Mouse (Mus musculus) Muller cell, postnatal 12 days (primary cell): ENCODE data around the gene A030005K14Rik.

Source experiments
- DNase-seq: peaks from one replicate; pipeline ENCODE4 v3.0.0-alpha.2; 2015; ENCODE audit errors: inconsistent ontology term

Gene A030005K14Rik

DNA sequence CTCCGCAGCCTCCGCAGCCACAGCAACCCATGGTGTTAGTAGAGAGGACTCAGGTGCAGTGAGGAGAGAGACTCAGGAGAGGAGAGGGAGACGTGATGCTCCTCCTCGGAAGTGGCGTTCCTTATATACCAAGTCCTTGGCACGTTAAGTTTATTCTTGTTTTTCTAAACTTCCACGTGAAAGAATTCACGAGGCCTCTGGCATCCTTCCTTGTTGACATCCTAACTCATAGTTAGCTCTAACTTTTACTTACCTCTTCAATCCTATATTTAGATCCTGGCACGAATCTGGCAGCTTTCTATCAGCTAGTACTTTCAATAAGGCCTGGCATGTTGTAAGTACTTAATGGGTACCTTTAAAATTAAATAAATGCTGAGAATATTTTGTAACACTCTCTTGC is at the start of gene A030005K14Rik:
Gene A030005K14Rik (minus strand): TSS at position 101 of the 400 bp plus-strand sequence.
- DNase-seq = no peak

DNA sequence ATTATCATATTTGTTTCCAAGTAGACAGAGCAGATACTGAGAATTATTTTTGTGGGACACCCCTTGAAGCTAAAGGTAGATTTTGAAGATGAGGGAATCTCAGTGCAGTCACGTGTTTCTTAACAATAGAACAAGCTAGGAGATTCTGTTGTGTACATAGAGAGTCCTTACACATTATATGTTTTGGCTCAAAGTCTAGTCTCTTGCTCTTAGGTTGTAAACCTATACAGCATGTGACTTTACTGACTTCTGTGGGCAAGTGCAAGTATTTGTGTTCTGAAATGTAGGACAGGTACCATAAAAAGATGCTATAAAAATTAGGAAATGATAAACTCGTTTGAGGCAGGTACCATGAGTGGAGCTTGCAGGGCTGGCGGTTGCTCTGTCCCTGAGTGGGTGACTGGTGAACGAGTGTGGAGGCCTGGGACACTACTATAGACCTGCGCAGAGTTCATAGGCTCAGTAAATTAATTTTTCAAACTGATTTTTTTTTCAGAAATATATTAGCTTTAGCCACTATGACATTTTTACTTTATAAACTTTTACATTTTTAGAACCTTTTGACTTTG is 48.3 kb upstream of the A030005K14Rik start:
- no peak for DNase-seq

DNA sequence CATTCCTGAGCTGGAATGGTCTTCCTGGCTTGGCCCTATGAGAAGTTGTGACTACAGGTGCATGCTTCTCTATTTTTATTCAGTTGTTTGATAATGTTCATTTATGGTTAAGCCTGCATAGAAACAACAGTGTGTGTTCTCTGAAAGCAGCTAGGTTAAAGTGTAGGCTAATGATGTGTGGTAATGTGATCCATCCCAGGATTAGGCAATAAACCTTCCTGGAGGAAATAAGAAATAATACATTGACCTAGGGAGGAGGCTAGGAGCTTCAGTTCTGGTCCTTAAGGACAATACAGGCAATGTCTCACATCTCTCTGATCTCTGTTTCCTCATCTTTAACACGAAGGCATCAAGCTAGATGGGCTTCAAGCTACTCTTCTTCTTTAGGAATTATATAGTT is 46.3 kb upstream of the A030005K14Rik start:
- DNase-seq = no peak

DNA sequence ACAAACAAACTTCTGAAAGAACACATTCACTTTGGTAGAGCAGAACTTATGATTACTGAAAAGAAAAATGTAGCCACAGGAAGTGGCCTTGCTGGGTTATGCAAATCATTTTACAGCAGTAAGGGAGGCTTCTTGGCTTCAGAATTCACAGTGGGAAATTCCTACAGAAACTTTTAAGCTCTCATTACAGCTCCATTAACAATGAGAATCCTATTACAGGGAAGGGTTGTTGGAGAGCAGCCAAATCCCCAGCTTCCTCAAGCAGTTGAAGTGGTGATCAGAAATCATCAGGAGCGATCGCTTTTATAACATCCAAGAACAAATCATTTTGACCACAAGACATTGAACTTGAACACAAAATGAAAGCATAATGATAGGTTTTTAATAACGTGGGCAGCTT is 42.7 kb upstream of the A030005K14Rik start:
- peak; percentile 88 for DNase-seq

DNA sequence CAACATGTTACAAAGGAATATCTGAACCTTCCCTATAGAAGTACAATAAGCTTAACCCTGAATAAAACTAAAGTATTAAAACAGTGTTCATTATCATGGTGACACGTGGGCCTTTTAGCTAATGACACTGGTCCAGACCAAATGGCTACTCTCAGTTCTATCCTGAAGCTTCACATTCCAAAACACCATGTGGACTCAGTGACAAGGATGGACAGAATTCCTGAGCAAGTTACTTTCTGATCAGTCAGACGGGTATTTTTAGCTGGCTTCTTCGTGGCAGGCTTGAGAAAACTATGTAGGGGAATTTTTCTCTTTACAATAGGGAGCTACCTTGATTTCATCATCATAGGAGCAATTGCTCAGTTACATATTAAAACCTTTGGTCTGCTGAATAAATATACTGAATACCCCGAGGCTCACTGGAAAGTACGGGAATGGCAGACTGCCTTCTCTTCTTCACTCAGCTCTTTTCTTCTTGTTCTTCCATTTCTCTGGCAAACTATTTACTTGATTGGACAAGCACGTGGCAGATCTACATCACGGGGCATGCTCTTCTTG is 40.5 kb upstream of the A030005K14Rik start:
- DNase-seq = peak; percentile 83

DNA sequence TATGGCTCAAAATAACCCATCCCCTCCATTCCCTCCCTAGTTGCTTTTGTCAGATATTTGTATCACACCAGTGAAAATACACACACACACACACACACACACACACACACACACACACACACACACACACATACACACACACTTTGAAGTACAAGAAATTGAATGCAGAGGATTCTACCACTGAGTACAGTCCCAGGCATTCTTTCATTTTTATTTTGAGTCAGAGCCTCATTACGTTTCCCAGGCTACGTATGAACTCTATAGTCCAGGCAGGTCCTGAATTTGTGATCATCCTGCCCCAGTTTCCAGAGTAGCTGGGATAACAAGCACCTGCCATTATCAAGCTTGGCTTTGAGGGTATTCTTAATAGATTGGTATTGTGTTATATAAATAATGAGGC is 40.0 kb upstream of the A030005K14Rik start:
- DNase-seq = no peak

DNA sequence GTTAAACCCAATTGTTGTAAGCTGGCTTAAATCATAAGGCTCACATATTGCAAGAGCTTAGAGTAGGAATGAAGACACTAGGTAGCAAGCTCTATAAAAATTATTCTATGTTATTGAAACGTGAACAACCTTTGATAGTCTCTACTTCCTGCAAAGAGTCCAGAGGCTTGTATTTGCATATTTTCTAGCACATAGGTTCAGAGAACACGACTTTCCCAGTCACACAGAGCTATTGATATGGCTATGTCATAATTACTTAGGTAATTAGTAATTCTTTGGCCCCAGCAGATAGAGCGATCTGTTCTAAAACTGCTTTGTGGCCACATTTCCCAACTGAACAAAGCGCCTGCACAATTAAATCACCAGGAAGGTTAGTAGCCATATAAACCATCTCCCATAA is 37.8 kb upstream of the A030005K14Rik start:
- no peak for DNase-seq

DNA sequence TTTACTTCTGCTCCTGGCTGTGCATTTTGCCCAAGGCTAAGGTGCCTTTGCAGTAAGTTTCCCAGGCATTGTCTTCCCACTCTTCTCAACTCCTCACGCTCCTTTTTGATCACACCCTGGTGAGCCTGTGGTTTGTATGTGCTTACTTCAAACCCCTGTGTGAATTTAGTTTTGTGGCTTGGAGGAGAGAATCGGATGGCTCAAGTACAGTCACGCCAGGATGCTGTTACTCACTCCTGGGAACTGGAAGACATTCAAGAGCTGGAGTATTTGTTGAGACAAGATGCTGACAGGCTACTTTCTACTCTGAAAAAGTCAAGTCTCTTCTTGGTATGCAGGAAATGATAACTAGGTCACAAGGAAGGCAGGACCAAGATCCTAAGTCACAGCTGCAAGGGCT is 32.1 kb upstream of the A030005K14Rik start:
- DNase-seq = no peak

DNA sequence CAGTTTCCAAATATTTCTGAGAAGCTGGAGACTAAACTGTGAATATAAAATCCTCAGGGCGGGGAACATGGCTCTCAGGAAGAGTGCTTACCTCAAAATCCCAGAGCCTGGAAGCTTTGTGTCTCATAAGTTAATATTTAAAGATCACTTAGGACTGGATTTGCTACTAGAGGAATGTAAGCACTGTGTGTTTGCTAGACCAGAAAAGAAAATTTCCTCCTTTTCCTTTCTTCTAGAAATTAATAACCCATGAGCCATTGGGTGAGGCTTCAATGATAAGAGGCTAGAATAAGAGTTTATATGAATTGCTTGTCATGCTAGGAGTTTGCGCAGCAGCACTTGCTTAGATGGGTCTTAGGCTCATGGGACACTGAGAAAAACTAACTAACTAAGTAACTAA is 25.6 kb upstream of the A030005K14Rik start:
- no peak for DNase-seq

DNA sequence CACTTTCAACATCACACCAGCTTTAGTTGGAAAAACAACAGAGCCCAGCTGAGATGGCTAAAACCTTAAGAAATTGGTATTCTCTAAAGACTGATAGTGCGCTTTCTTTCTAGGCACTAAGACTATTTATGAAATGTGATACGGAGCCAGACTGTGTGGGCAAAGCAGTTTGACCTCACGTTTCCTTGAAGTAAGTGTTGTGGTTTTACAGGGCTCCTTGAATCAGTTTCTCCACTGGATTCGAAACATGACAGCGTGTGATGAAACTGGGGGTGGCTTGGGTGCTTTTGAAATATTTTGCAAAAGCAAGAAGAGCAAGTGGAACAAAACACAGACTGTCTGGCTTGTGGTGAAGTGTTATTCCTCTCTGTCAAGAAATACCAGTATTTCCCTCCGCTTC is 17.8 kb upstream of the A030005K14Rik start:
- no peak for DNase-seq

DNA sequence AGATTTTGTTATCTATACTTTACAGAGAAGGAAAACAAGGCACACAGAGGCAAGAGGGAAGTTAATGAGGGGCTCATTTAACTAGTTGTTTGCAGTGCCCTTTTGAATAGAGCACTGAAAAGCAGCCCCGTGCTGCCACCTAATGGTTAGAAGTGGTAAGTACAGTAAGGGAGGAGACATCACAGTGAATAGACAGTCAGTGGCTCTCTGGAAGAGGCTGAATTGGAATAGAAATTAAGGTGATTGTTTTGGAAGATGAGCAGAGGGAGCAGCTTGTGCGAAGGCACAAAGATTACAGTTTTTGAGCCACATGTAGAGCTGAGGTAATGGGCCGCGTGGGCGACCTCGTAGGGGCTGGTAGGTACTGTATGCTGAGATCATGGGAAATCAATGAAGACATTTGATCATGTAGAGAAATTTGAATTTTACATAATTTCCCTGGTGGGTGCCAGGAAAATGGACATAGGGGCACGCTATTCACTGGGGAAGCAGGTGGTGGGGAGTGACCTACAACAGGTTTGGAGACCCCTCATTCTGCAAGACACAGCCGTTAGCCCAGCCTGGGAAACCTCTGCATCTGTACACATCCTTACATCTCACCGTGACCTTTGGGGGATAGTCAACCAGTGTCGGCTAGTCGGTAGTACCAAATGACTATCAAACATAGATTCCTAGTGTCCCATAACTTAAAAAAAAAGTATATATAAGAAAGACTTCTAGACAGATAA is 17.2 kb upstream of the A030005K14Rik start:
- DNase-seq = no peak

DNA sequence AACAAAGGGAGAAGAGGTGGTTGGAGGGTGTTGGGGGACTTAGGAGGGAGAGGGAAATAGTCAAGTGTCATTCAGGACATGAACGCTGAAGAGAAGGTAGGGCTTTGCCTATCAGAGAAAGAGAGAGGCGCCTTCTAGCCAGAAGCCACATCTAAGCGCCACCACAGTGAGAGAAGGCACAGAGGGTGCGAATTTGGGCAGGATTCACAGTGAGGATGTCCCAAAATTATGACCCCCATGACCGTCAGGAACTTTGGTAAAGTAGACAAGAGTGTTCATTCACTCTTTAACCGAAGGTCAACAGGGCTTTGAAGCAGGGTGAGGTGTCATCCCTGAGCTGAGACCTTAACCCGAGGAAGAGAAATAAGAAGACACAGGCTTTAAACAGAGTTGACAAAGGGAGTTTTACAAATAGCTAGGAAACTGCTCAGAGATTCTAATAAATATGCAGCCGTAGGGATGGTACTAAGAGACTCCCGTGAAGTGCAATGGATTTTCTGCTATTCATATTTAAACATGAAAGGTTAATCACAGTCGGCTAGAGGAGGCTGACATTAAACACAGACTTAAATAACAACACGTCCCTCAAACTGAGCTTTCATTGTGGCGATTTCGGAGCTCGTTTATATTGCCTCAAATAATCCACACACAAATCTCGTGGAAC is 16.5 kb upstream of the A030005K14Rik start:
- DNase-seq = peak; percentile 40

DNA sequence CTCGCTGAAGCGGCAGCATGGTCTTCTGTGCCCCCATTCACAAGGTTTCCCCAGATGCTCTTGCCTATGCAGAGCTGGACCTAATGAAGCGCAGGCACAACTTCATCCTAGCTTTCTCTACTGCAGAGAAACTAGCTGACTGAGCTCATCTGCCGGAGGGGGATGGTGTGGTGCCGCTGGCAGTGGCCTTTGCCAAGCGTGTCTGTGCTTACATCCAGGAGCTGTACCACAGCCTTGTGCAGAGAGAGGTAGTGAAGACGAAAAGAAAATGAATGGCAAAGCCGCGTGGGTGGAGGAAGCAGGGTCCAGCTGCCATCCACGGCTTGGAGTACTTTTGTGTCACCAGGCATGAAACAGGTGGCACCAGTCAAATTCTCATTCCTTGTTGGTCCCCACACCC is 8.0 kb upstream of the A030005K14Rik start:
- DNase-seq = no peak

DNA sequence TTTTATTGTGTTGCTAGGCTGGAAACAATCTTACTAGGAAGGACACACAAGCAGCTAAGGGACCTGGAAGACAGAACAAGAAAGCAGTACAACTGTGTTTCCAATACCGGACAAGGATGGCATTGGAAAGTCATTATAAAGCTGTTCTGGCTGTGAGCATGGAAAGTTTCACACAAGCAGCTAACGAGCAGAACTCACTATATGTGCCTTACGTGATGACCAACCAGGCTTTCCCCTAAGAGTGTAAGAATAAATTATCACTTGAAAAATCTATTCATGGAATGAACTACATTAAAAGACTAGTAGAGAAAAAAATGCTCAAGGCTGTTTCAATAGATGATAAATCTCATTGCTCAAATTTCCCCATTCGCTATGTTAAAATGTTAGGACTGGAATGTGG is 7.4 kb upstream of the A030005K14Rik start:
- no peak for DNase-seq

DNA sequence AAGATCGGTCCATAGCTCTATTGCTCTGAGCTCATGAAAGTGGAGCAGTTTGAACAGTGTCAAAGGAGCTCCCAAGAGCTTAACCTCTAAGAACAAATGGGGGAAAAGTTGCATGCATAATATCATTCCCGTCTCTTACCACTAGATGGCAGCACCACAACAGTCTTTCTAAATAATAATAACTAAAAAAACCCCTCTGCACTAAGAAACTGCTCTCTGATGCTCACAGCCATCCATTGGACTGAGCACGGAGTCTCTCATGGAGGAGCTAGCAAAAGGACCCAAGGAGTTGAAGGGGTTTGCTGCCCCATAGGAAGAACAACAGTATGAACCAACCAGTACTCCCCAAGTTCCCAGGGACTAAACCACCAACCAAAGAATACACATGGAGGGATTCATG is 5.7 kb upstream of the A030005K14Rik start:
- DNase-seq = peak; percentile 31

DNA sequence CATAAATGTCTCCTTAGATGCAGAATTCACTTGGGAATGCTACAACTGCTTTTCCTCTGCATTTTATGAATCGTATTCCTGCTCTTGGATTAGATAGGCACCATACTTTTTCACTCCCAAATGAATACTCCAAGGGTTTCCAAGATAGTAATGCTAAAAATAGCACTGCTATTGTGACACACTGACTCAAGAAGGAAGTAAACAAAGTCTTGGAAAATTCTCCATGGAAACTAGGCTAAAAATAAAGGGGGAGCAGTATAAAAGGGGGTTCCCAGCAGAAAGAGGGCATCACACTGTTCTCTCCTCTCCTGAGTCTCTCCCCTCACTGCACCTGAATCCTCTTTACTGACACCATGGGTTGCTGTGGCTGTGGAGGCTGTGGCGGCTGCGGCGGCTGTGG is 1.5 kb upstream of the A030005K14Rik start, which contains the start of gene Krtap28-13:
Gene Krtap28-13 (plus strand): TSS at position 288 of the 400 bp plus-strand sequence.
- DNase-seq = no peak

DNA sequence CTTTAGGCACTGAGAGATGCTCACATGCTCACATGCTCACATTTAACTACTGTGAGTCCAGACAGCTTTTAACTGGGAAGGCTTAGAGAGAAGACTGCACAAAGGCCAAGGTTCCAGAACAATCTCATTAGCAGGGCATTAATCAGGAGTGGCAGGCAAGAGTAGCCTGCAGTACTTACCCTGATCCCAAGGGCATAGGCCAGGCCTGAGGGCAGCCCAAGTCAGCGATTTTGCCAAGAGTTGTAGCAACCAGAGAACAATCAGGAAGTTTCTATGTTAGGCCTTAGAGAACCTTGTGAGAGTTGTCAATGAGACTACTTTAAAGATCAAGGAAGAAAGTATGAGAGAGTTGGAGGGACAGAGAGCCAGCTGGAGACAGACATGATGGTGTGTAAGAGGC is 697 bp downstream of the A030005K14Rik start:
- no peak for DNase-seq

DNA sequence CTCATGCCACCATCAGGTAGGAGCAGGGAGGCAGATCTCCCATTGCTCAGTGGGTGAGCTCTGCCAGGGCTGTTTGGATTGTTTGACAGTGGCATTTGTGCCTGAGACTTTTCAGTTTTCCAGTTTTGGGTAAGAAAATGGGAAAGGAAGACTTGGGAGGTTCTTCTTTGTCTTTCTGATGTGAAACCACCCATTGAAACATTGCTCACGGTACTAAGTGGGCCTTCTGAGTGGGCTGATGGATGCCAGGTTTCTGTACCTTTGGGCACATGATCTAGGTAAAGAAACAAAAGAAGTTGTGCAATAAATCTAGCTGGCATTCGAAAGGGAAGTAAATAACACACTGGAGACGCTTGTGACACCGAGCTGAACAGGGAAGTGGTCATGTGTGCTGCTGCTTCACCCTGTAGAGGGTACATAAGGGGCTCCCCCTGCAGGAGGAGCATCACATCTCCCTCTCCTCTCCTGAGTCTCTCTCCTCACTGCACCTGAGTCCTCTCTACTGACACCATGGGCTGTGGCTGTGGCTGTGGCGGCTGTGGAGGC is 14.2 kb downstream of the A030005K14Rik start, which contains the start of gene Gm47969:
Gene Gm47969 (plus strand): TSS at position 51 of the 546 bp plus-strand sequence.
- DNase-seq = no peak

DNA sequence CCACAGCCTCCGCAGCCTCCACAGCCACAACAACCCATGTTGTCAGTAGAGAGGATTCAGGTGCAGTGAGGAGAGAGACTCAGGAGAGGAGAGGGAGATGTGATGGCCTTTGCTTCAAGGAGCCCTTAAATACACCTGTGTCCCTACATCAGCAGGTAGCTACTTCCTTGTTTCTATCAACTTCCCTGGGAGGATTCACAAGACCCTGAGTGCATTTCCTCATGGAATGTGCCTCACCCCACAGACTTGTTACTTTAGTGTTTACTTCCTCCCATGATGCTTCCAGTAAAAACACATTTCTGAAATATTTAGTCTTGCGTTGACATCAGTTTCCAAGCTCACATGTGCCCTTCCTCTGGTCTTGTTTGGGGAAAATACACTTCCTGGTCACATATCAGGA is 16.8 kb downstream of the A030005K14Rik start, which contains the start of gene Krtap28-10:
Gene Krtap28-10 (minus strand): TSS at position 101 of the 400 bp plus-strand sequence.
- DNase-seq = no peak

DNA sequence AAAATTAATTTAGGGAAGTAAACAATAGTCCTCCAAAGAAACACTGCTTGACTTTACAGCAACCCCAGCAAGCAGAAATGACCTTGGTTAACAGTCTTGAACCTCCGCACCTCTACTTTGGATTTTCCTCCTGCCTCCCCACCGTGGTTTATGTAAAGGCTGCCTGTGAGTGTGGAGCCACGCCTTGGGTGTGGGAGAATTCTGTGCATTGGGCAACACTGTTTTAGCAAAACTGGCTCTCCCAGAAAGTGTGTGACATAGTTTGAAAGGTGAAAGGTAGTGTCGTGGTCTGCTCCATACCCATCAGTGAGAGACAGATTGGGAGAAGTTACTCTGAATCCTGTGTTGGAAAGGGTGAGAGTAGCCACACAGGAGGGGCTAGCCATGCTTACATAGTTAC is 20.1 kb downstream of the A030005K14Rik start:
- no peak for DNase-seq

DNA sequence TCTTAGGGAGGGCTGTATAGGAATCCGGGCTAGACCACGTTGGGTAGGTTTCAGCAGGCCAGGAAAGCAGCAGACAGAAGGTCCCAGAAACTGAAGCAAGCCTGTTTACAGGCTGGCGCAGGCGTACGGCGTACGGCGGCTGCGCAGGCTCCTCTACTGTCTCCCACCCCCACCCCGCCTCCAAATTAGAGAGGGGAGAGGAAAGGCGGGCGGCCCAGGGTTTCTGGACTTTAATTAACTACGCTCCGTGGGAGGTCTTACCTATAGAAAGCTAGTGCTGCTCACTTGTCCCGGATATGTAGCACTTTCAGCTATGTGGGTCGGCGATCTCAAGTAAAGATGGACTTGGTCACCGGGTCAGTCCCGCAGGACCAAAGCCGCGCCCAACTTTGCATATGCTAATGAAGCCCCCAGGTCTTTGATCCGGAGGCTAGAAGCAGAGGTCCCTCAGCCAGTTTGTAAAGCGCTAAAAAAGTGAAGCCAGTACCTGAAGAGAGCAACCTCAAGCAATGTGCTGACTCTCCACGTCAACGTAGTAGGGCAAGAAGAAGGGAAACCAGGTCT is 21.0 kb downstream of the A030005K14Rik start, which contains the start of gene Slc19a3:
Gene Slc19a3 (minus strand): TSS at position 340 of the 564 bp plus-strand sequence.
- peak; percentile 66 for DNase-seq
